Mouse (Mus musculus): ENCODE results near the gene Rin2.

DNA sequence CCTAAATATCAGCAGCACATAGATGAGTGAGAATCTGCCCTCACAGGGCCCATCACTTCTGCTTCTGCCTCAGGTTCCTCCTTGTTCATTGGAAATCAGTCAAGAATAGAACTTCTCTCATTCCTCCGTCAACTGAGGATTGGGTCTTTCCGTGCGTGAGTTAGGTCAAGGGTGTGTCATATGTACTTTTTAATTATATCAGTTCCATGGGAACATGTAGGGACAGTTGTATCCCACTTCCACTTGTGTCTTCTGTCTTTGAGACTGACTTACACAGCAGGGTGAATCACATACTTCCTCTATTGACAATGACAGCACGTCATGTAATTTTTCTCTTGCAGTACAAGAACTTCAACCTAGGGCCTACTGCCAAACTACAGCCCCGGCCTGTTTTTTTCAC, 65.7 kb downstream of the Rin2 start:
- TF ChIP-seq TAL1 (IDR thresholded peaks at IDR 0.05; ENCODE audit: low read length) (no peak), GATA1 (IDR thresholded peaks at IDR 0.05; ENCODE audit: low read length) (no peak)
